Mouse (Mus musculus) megakaryocyte, embryonic 14.5 days (primary cell): ENCODE measurements around the gene Cdc34b. TPM values are rescaled to one million over a fixed set of nuclear protein-coding genes. Genes with fewer than 3 reads are reported as not detected.

Experiments
- H3K27me3 ChIP-seq: replicated peaks from 2 replicates; pipeline ENCODE3; 2012; ENCODE audit warnings: inconsistent platforms
- H3K36me3 ChIP-seq: replicated peaks from 2 replicates; pipeline ENCODE3; 2012; ENCODE audit warnings: low read length, inconsistent platforms, mixed read lengths
- H3K4me1 ChIP-seq: 2 replicates; pipeline ENCODE4 v1.6.1; 2012; ENCODE audit warnings: inconsistent platforms
- H3K4me3 ChIP-seq: replicated peaks from 2 replicates; pipeline ENCODE3; 2012; ENCODE audit warnings: moderate library complexity, mild to moderate bottlenecking, inconsistent platforms
- H3K9me3 ChIP-seq: 2 replicates; pipeline ENCODE4 v1.6.1; 2012; ENCODE audit warnings: inconsistent platforms
- FLI1 ChIP-seq: IDR thresholded peaks from 2 replicates; pipeline ENCODE4 v1.6.1; 2012; ENCODE audit warnings: low read length, inconsistent platforms, mixed read lengths
- GATA1 ChIP-seq: IDR thresholded peaks from 3 replicates; pipeline ENCODE4 v1.6.1; 2012; ENCODE audit warnings: mixed read lengths, low read length, inconsistent platforms, borderline replicate concordance
- polyA plus RNA-seq: library from polyadenylated mRNA; stranded (reverse); fragments of >175 nt; gene quantifications from 2 replicates; pipeline ENCODE4 v1.2.3, GENCODE M21; 2012; ENCODE audit warnings: low replicate concordance; ENCODE audit not compliant: insufficient read depth

The Cdc34b gene
- polyA plus RNA-seq, 1 experiment: not detected

GRCm38 (mm10) chr11:94767241-94767640, 25.7 kb downstream of the Cdc34b start:
- TF ChIP-seq GATA1 (no peak), FLI1 (no peak)
- H3K4me3 ChIP-seq: no peak overlapping the region
- peaks cover 5% of the 10 kb centered on the region for H3K27me3 ChIP-seq
- peaks cover 25% of the 10 kb centered on the region for H3K9me3 ChIP-seq
- H3K36me3 ChIP-seq: no peaks in the 10 kb centered on the region
- no peaks in the 10 kb centered on the region for H3K4me1 ChIP-seq

GRCm38 (mm10) chr11:94772363-94773055, 30.9 kb downstream of the Cdc34b start:
- TF ChIP-seq FLI1 (no peak), GATA1 (no peak)
- H3K27me3 ChIP-seq: peaks cover 30% of the 10 kb centered on the region
- no peaks in the 10 kb centered on the region for H3K36me3 ChIP-seq

GRCm38 (mm10) chr11:94773851-94774250, 32.3 kb downstream of the Cdc34b start:
- TF ChIP-seq GATA1: no peak
- no peak for TF ChIP-seq FLI1
- Histone ChIP-seq H3K4me1 (no peaks in the 10 kb centered on the region), H3K9me3 (peaks cover 5% of the 10 kb centered on the region; the same call in 1 of the 2 replicates), H3K4me3 (no peak overlapping the region), H3K27me3 (peaks cover 36% of the 10 kb centered on the region), H3K36me3 (no peaks in the 10 kb centered on the region)

More at GRCm38 (mm10) chr11:94772363-94773055, 30.9 kb downstream of the Cdc34b start:
- Histone ChIP-seq H3K9me3 (peaks cover 5% of the 10 kb centered on the region; the same call in 1 of the 2 replicates), H3K4me1 (no peaks in the 10 kb centered on the region), H3K4me3 (no peak overlapping the region)

GRCm38 (mm10) chr11:94774887-94775497, 33.4 kb downstream of the Cdc34b start:
- Histone ChIP-seq H3K36me3 (no peaks in the 10 kb centered on the region), H3K9me3 (peaks cover 5% of the 10 kb centered on the region; the same call in 1 of the 2 replicates), H3K27me3 (peaks cover 40% of the 10 kb centered on the region), H3K4me3 (no peak overlapping the region), H3K4me1 (no peaks in the 10 kb centered on the region)
- no peak for TF ChIP-seq FLI1
- TF ChIP-seq GATA1: no peak

- no peaks in the 10 kb centered on the region for H3K36me3 ChIP-seq
- H3K9me3 ChIP-seq: no peaks in the 10 kb centered on the region
- H3K4me3 ChIP-seq: no peak within 1 kb of the TSS
- TF ChIP-seq GATA1: no peak
- TF ChIP-seq FLI1: no peak
- peaks cover 8% of the 10 kb centered on the region for H3K27me3 ChIP-seq
- H3K4me1 ChIP-seq: no peaks in the 10 kb centered on the region
Measured at GRCm38 (mm10) chr11:94782603-94783002, 41.0 kb downstream of the Cdc34b start, which contains the start of gene Tmem92. TSS of gene Tmem92 (minus strand) at chr11:94782703.

- no peak overlapping the region for H3K4me3 ChIP-seq
- no peaks in the 10 kb centered on the region for H3K4me1 ChIP-seq
- TF ChIP-seq FLI1: no peak
- no peak for TF ChIP-seq GATA1
Measured at GRCm38 (mm10) chr11:94785247-94785646, 43.7 kb downstream of the Cdc34b start.

GRCm38 (mm10) chr11:94791700-94792099, 50.1 kb downstream of the Cdc34b start:
- Histone ChIP-seq H3K4me1 (no peaks in the 10 kb centered on the region), H3K36me3 (no peaks in the 10 kb centered on the region), H3K27me3 (peaks cover 12% of the 10 kb centered on the region), H3K9me3 (peaks cover 4% of the 10 kb centered on the region), H3K4me3 (no peak overlapping the region)
- TF ChIP-seq GATA1 (no peak), FLI1 (no peak)

More at GRCm38 (mm10) chr11:94785247-94785646, 43.7 kb downstream of the Cdc34b start:
- Histone ChIP-seq H3K36me3 (no peaks in the 10 kb centered on the region), H3K27me3 (peaks cover 8% of the 10 kb centered on the region), H3K9me3 (no peaks in the 10 kb centered on the region)

Other genes starting within 250 kb of the Cdc34b start
- not detected in 2 replicates for gene Epn3, start 241.8 kb upstream of the Cdc34b start, polyA plus RNA-seq
- gene Mycbpap, start 220.0 kb upstream of the Cdc34b start, polyA plus RNA-seq: not detected in 2 replicates
- 0.92 and 2.2 TPM in 2 replicates for gene Rsad1, start 192.5 kb upstream of the Cdc34b start, polyA plus RNA-seq
- 0.45 TPM in 1 of 2 replicates, not detected in the other for gene Chad, start 176.7 kb upstream of the Cdc34b start, polyA plus RNA-seq
- 12.9 and 26.6 TPM in 2 replicates for gene Acsf2, start 139.9 kb upstream of the Cdc34b start, polyA plus RNA-seq
- gene Lrrc59, start 112.0 kb upstream of the Cdc34b start, polyA plus RNA-seq: 85.5 and 96.0 TPM in 2 replicates
- 5.8 and 93.0 TPM in 2 replicates for gene Mrpl27, start 88.0 kb upstream of the Cdc34b start, polyA plus RNA-seq
- gene Eme1, start 87.8 kb upstream of the Cdc34b start, polyA plus RNA-seq: 6.0 and 9.3 TPM in 2 replicates
- 5.2 and 18.2 TPM in 2 replicates for gene Xylt2, start 64.3 kb upstream of the Cdc34b start, polyA plus RNA-seq
- gene Gm11541, start 37.3 kb upstream of the Cdc34b start, polyA plus RNA-seq: not detected in 2 replicates
- not detected in 2 replicates for gene Tmem92, start 40.9 kb downstream of the Cdc34b start, polyA plus RNA-seq
- gene Col1a1, start 194.4 kb downstream of the Cdc34b start, polyA plus RNA-seq: not detected in 2 replicates
- not detected in 2 replicates for gene Hils1, start 225.8 kb downstream of the Cdc34b start, polyA plus RNA-seq
- gene Sgca, start 234.5 kb downstream of the Cdc34b start, polyA plus RNA-seq: 0.51 TPM in 1 of 2 replicates, not detected in the other
- gene Ppp1r9b, start 249.3 kb downstream of the Cdc34b start, polyA plus RNA-seq: 211 and 280 TPM in 2 replicates